Mouse (Mus musculus) bone marrow macrophage, adult 2 months (primary cell): ENCODE data around the gene Tcp11l2.

ENCODE experiments used
- CTCF ChIP-seq: IDR thresholded peaks from 2 replicates; pipeline ENCODE4 v1.5.1; 2012; ENCODE audit warnings: low read depth, mild to moderate bottlenecking, low read length, moderate library complexity
- POLR2A ChIP-seq: IDR thresholded peaks from 2 replicates; pipeline ENCODE4 v1.6.1; 2012; ENCODE audit warnings: mild to moderate bottlenecking, low read depth, low read length, borderline replicate concordance

DNA sequence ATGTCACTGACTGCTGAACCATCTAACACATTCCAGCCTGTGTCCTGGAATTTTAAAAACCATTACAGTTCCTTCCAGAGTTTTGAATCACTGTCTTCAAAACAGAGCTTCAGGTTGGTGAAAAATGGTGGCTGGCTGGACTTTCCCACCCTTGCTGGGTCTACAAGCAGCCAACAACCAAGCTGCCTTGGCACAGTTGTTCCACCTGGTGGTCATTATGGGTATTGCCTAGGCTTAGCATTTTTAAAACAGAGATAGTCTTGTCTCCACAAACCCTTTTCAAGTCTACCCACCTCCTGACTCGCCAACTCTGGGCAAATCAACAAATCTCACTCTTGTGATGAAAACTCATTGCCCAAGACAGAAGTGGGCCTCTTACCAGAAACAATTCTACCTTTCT is 17.9 kb upstream of the Tcp11l2 start:
- peak; percentile 44; the same call in 1 of the 2 replicates for TF ChIP-seq CTCF
- no peak for TF ChIP-seq POLR2A
